Mouse (Mus musculus): ENCODE results near the gene Prcd. TPM values are rescaled to one million over a fixed set of nuclear protein-coding genes. Genes with fewer than 3 reads are reported as not detected.

Prcd gene
- total RNA-seq, 2 experiments from 2014 or later: 5.2 to 5.5 TPM

GRCm38 (mm10) chr11:116647340-116647991 lies 5.9 kb upstream of the Prcd start:
- DNase-seq (ENCODE audit: low spot score in 2 of 2): peak in 1 of 2 experiments; percentile 2

- DNase-seq (ENCODE audit: low spot score in 2 of 2): peak in 1 of 2 experiments; percentile 3
Observed at GRCm38 (mm10) chr11:116648213-116648921, 5.0 kb upstream of the Prcd start.

GRCm38 (mm10) chr11:116648976-116649375 lies 4.4 kb upstream of the Prcd start:
- DNase-seq (ENCODE audit: low spot score in 2 of 2): no peak

- DNase-seq (ENCODE audit: low spot score in 2 of 2): no peak
Observed at GRCm38 (mm10) chr11:116649711-116650337, 3.5 kb upstream of the Prcd start.

GRCm38 (mm10) chr11:116650811-116651210 lies 2.5 kb upstream of the Prcd start:
- no peak for DNase-seq (ENCODE audit: low spot score in 2 of 2)

GRCm38 (mm10) chr11:116651339-116651738 lies 2.0 kb upstream of the Prcd start:
- DNase-seq (ENCODE audit: low spot score in 2 of 2): no peak

GRCm38 (mm10) chr11:116652330-116653098 lies 820 bp upstream of the Prcd start:
- DNase-seq (ENCODE audit: low spot score in 2 of 2): no peak

- DNase-seq (ENCODE audit: low spot score in 2 of 2): no peak
Observed at GRCm38 (mm10) chr11:116653709-116654221, 431 bp downstream of the Prcd start.

GRCm38 (mm10) chr11:116654255-116654821 lies 1.0 kb downstream of the Prcd start, which contains the start of gene Cygb:
Cygb (minus strand) TSS chr11:116654313.
- DNase-seq (ENCODE audit: low spot score in 2 of 2): no peak

GRCm38 (mm10) chr11:116656348-116657191 lies 3.2 kb downstream of the Prcd start:
- DNase-seq (ENCODE audit: low spot score in 2 of 2): no peak

GRCm38 (mm10) chr11:116657311-116658223 lies 4.2 kb downstream of the Prcd start:
- peak; percentile 76 to 77 for DNase-seq (ENCODE audit: low spot score in 2 of 2)

- DNase-seq (ENCODE audit: low spot score in 2 of 2): no peak
Observed at GRCm38 (mm10) chr11:116658238-116658637, 4.9 kb downstream of the Prcd start.

- no peak for DNase-seq (ENCODE audit: low spot score in 2 of 2)
Observed at GRCm38 (mm10) chr11:116659027-116659621, 5.8 kb downstream of the Prcd start.

GRCm38 (mm10) chr11:116660181-116660580 lies 6.8 kb downstream of the Prcd start:
- DNase-seq (ENCODE audit: low spot score in 2 of 2): no peak

- DNase-seq (ENCODE audit: low spot score in 2 of 2): no peak
Observed at GRCm38 (mm10) chr11:116661291-116661947, 8.1 kb downstream of the Prcd start.

- no peak for DNase-seq (ENCODE audit: low spot score in 2 of 2)
Observed at GRCm38 (mm10) chr11:116661948-116662377, 8.6 kb downstream of the Prcd start.

- no peak for DNase-seq (ENCODE audit: low spot score in 2 of 2)
Observed at GRCm38 (mm10) chr11:116665289-116665688, 12.0 kb downstream of the Prcd start.

- DNase-seq (ENCODE audit: low spot score in 2 of 2): no peak
Observed at GRCm38 (mm10) chr11:116666566-116666965, 13.2 kb downstream of the Prcd start.

Data from adrenal gland, postnatal 4 days (tissue).